ENCODE assay signal across 20 mouse cellular contexts in genomic region chrX:8141058-8141457, GRCm38 (mm10).
"Had no signal": no experiment of that assay in that cellular context is flagged by ENCODE, and none has a peak within 500 bp of the region (broad histone marks: within the 10 kb centered on the region; RNA-seq: fewer than 3 reads in every experiment).

No protein-coding gene starts in this region.

- H3K4me3 ChIP-seq: liver, embryonic 15.5 days; lung, embryonic 15.5 days; megakaryocyte, embryonic 14.5 days; midbrain, embryonic 13.5 days; neural tube, embryonic 13.5 days; neural tube, embryonic 15.5 days; stomach, embryonic 15.5 days had no signal

- H3K9me3 ChIP-seq: liver, embryonic 15.5 days; lung, embryonic 15.5 days; midbrain, embryonic 13.5 days; neural tube, embryonic 13.5 days; neural tube, embryonic 15.5 days; stomach, embryonic 15.5 days had no signal

- DNase-seq: liver, postnatal 0 days; lung, adult 2 months; lung, postnatal 14 days; lung, postnatal 36 days; right cerebral cortex, postnatal 14 days; thymus, adult 2 months; thymus, postnatal 25 days; thymus, postnatal 4 days had no signal

- H3K27me3 ChIP-seq: liver, embryonic 15.5 days; lung, embryonic 15.5 days; megakaryocyte, embryonic 14.5 days; midbrain, embryonic 13.5 days; neural tube, embryonic 13.5 days; neural tube, embryonic 15.5 days; stomach, embryonic 15.5 days had no signal

- H3K9ac ChIP-seq: liver, embryonic 15.5 days; liver, postnatal 0 days; lung, embryonic 15.5 days; midbrain, embryonic 13.5 days; neural tube, embryonic 13.5 days; neural tube, embryonic 15.5 days; stomach, embryonic 15.5 days had no signal

- H3K4me2 ChIP-seq: liver, embryonic 15.5 days; lung, embryonic 15.5 days; midbrain, embryonic 11.5 days; midbrain, embryonic 13.5 days; neural tube, embryonic 13.5 days; neural tube, embryonic 15.5 days; stomach, embryonic 15.5 days had no signal

- ATAC-seq: liver, postnatal 0 days; lung, postnatal 0 days; midbrain, embryonic 13.5 days; midbrain, embryonic 16.5 days had no signal

- H3K27ac ChIP-seq: liver, embryonic 15.5 days; lung, embryonic 15.5 days; macrophage; midbrain, embryonic 13.5 days; neural tube, embryonic 13.5 days; neural tube, embryonic 15.5 days; stomach, embryonic 15.5 days; stomach, postnatal 0 days had no signal
